Mouse (Mus musculus) limb, embryonic 11.5 days (tissue): ENCODE measurements around the gene Snca. TPM values are rescaled to one million over a fixed set of nuclear protein-coding genes. Genes with fewer than 3 reads are reported as not detected.

Experiments used
- ATAC-seq: fragments of 200-750 bp; cut with Nextera tagmentation; 2 replicates; pipeline ENCODE4 v1.8.0; 2017; ENCODE audit warnings: low read depth; ENCODE audit not compliant: insufficient number of reproducible peaks, low FRiP score, low TSS enrichment
- DNase-seq: peaks from one replicate; pipeline ENCODE4 v3.0.0-alpha.2; 2015; ENCODE audit warnings: low spot score
- H3K27ac ChIP-seq: fragments of 300-500 bp; sonication (generic); replicated peaks from 2 replicates; pipeline ENCODE4 v1.5.1; 2014; ENCODE audit warnings: low read depth, mild to moderate bottlenecking, low read length
- H3K27me3 ChIP-seq: fragments of 300-500 bp; sonication (generic); 2 replicates; pipeline ENCODE4 v1.6.1; 2014; ENCODE audit warnings: mild to moderate bottlenecking, low read length, mixed read lengths; ENCODE audit not compliant: control insufficient read depth, insufficient read depth
- H3K36me3 ChIP-seq: fragments of 300-500 bp; sonication (generic); 2 replicates; pipeline ENCODE4 v1.6.1; 2014; ENCODE audit warnings: mild to moderate bottlenecking, low read length, moderate library complexity, mixed read lengths; ENCODE audit not compliant: control insufficient read depth, insufficient read depth
- H3K4me1 ChIP-seq: fragments of 300-500 bp; sonication (generic); 2 replicates; pipeline ENCODE4 v1.6.1; 2014; ENCODE audit warnings: low read length, mixed read lengths; ENCODE audit not compliant: control insufficient read depth, insufficient read depth
- H3K4me2 ChIP-seq: fragments of 300-500 bp; sonication (generic); 2 replicates; pipeline ENCODE4 v1.6.1; 2014; ENCODE audit warnings: low read depth, mild to moderate bottlenecking, moderate library complexity; ENCODE audit not compliant: severe bottlenecking
- H3K4me3 ChIP-seq: fragments of 300-500 bp; sonication (generic); 2 replicates; pipeline ENCODE4 v1.5.1; 2014; ENCODE audit warnings: low read depth, low read length
- H3K9ac ChIP-seq: fragments of 300-500 bp; sonication (generic); 2 replicates; pipeline ENCODE4 v1.6.1; 2014; ENCODE audit warnings: mild to moderate bottlenecking, low read length
- H3K9me3 ChIP-seq: fragments of 300-500 bp; sonication (generic); 2 replicates; pipeline ENCODE4 v1.6.1; 2016; ENCODE audit warnings: low read length; ENCODE audit not compliant: control insufficient read depth
- WGBS: fragments of 180-500 bp; shearing (Covaris S2); extraction: QIAGEN DNeasy Blood & Tissue Kit; methylation state at CpG from one replicate; pipeline ENCODE4 v1.1.7; 2014; 5-methylcytosine and 5-hydroxymethylcytosine counted together
- polyA plus RNA-seq: library from polyadenylated mRNA; unstranded; fragments of >200 nt; fragmentation: Nextera tagmentation; extraction: Ambion mirVana; gene quantifications from 2 replicates; pipeline ENCODE4 v1.2.1, GENCODE M21; 2014

Gene Snca
- polyA plus RNA-seq, 1 experiment from 2014 or later, result 8.3 TPM

DNA sequence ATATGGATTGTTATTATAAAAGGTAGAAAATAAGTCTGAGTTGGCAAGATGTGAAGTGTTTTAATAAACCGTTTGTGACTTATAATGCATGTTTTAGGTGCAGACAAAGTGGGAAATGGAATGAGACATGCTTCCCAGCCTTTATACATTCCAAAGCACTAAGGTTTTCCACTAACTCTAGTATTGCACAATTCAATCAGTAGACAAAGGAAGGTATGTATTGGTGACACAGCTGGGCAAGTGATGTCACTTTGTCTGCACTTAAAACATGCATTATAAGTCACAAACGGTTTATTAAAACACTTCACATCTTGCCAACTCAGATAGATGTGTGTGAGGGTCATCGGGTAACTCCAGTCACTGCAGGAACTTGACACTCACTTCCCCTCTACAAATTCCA lies 16.1 kb downstream of the Snca start:
- 69% methylated on average over 3 of the region's 3 CpGs for WGBS
- Histone ChIP-seq H3K4me3 (no peak overlapping the region), H3K4me1 (no peaks in the 10 kb centered on the region), H3K27ac (no peak overlapping the region), H3K36me3 (no peaks in the 10 kb centered on the region), H3K9me3 (no peaks in the 10 kb centered on the region), H3K9ac (no peak overlapping the region), H3K4me2 (no peak overlapping the region), H3K27me3 (no peaks in the 10 kb centered on the region)
- DNase-seq (no peak), ATAC-seq (no peak)

- Histone ChIP-seq H3K9me3 (no peaks in the 10 kb centered on the region), H3K36me3 (no peaks in the 10 kb centered on the region), H3K9ac (no peak overlapping the region), H3K4me2 (no peak overlapping the region), H3K4me3 (no peak overlapping the region), H3K27me3 (no peaks in the 10 kb centered on the region), H3K4me1 (no peaks in the 10 kb centered on the region), H3K27ac (no peak overlapping the region)
- ATAC-seq (no peak), DNase-seq (no peak)
- 94% methylated on average over 1 of the region's 1 CpGs for WGBS
These were observed 31.4 kb downstream of the Snca start for GRCm38 (mm10) chr6:60798266-60798665.

GRCm38 (mm10) chr6:60793659-60794365 lies 35.8 kb downstream of the Snca start:
- Histone ChIP-seq H3K36me3 (no peaks in the 10 kb centered on the region), H3K9me3 (no peaks in the 10 kb centered on the region), H3K4me3 (no peak overlapping the region), H3K9ac (no peak overlapping the region), H3K27me3 (no peaks in the 10 kb centered on the region), H3K4me1 (no peaks in the 10 kb centered on the region), H3K27ac (no peak overlapping the region), H3K4me2 (no peak overlapping the region)
- no peak for DNase-seq
- 94% methylated on average over 3 of the region's 3 CpGs for WGBS
- no peak for ATAC-seq

DNA sequence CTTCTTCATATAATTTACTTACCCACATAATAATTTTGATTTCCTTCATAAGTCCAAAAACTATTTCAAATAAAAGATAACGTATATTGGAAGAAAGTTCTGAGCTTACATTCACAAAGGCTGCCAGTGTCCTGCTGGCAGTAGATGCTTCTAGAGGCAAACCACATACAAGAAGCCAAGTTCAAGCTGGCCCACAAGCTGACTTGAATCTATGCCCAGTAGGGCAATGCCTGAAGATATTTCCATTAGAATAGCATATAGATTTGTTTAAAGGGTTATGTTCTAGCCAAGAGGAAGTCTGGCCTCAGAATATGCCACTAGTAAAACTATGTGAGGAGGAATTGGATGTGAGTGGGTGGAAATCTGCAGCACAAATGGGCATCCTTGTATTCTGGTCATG lies 42.7 kb downstream of the Snca start:
- Histone ChIP-seq H3K9ac (no peak overlapping the region), H3K27ac (no peak overlapping the region), H3K27me3 (no peaks in the 10 kb centered on the region), H3K4me2 (no peak overlapping the region), H3K4me3 (no peak overlapping the region), H3K36me3 (no peaks in the 10 kb centered on the region), H3K9me3 (no peaks in the 10 kb centered on the region), H3K4me1 (no peaks in the 10 kb centered on the region)
- DNase-seq (no peak), ATAC-seq (no peak)
- 91% methylated on average over 1 of the region's 1 CpGs for WGBS

DNA sequence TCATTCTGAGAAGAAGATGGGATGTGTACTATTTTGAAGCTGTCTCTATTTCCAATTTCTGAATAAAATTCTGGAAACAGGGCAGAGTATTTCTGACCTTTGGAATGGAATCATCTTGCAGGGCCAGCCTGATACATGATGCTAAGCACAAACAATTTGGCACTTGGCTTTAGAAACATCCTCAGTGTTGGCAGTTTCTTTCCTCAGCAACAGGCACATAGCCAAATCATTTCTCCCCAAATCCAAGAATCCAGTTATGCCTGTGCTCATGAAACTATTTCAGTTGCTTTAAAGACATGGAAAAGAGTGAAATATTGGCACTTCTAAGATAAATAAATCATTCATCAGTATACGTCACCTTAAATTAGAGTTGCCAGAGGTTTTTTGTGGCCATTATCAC lies 57.8 kb downstream of the Snca start:
- Histone ChIP-seq H3K4me1 (no peaks in the 10 kb centered on the region), H3K27ac (no peak overlapping the region), H3K36me3 (no peaks in the 10 kb centered on the region), H3K9me3 (no peaks in the 10 kb centered on the region), H3K27me3 (no peaks in the 10 kb centered on the region), H3K4me2 (no peak overlapping the region), H3K4me3 (no peak overlapping the region), H3K9ac (no peak overlapping the region)
- no peak for DNase-seq
- no peak for ATAC-seq
- 91% methylated on average over 1 of the region's 1 CpGs for WGBS

DNA sequence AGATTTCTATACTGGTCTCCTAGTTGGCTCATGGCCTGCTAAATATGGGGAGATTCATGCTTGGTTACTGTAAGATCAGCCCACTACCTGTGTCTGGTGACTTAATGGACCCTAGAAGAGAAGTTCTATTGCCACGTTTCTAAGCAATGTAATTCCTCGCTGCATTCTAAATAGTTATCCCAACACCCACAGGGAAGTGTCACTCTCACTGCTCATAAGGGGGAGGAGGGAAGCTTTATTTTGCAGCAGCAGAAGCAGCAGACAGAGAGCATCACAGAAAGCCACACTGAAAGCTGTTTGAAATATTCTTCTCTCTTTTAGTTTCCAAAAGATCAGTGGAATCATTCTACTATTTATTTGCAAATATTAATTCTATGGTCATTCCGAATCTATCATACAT lies 64.0 kb downstream of the Snca start:
- H3K9ac ChIP-seq, result no peak overlapping the region
- no peak for ATAC-seq
- no peak for DNase-seq
- H3K27ac ChIP-seq, result no peak overlapping the region
- no peaks in the 10 kb centered on the region for H3K27me3 ChIP-seq
- 81% methylated on average over 3 of the region's 3 CpGs for WGBS
- H3K36me3 ChIP-seq, result no peaks in the 10 kb centered on the region
- no peaks in the 10 kb centered on the region for H3K4me1 ChIP-seq
- no peak overlapping the region for H3K4me2 ChIP-seq
- H3K4me3 ChIP-seq, result no peak overlapping the region
- H3K9me3 ChIP-seq, result no peaks in the 10 kb centered on the region

- ATAC-seq (no peak), DNase-seq (no peak)
- WGBS, result 87% methylated on average over 4 of the region's 4 CpGs
- H3K4me1 ChIP-seq, result no peaks in the 10 kb centered on the region
- no peaks in the 10 kb centered on the region for H3K27me3 ChIP-seq
- no peak overlapping the region for H3K4me2 ChIP-seq
- no peak overlapping the region for H3K4me3 ChIP-seq
- no peak overlapping the region for H3K9ac ChIP-seq
- no peaks in the 10 kb centered on the region for H3K9me3 ChIP-seq
- H3K27ac ChIP-seq, result no peak overlapping the region
- H3K36me3 ChIP-seq, result no peaks in the 10 kb centered on the region
These were observed 66.8 kb downstream of the Snca start for GRCm38 (mm10) chr6:60762864-60763263.

DNA sequence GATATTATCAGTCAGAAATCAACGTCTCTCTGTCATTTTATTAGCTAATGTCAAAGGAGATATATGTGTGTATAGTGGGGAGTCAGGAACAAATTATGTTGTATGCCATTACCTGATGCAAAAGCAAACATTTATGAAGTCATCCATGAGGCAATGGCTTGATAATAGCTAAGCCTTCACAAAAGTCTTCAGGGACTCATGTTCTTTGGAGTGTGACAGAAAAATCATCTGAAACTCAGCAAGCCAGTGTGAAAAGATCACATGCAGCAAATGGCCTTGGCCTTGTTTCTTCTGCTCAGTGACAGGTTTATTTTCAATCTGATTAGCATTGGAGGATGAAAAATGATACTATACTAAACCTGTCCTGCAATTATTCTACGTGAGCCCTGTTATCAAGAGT lies 67.9 kb downstream of the Snca start:
- Histone ChIP-seq H3K27me3 (no peaks in the 10 kb centered on the region), H3K9me3 (no peaks in the 10 kb centered on the region), H3K4me2 (no peak overlapping the region), H3K36me3 (no peaks in the 10 kb centered on the region), H3K4me1 (no peaks in the 10 kb centered on the region), H3K4me3 (no peak overlapping the region), H3K27ac (no peak overlapping the region), H3K9ac (no peak overlapping the region)
- no peak for DNase-seq
- 74% methylated on average over 2 of the region's 2 CpGs for WGBS
- no peak for ATAC-seq

DNA sequence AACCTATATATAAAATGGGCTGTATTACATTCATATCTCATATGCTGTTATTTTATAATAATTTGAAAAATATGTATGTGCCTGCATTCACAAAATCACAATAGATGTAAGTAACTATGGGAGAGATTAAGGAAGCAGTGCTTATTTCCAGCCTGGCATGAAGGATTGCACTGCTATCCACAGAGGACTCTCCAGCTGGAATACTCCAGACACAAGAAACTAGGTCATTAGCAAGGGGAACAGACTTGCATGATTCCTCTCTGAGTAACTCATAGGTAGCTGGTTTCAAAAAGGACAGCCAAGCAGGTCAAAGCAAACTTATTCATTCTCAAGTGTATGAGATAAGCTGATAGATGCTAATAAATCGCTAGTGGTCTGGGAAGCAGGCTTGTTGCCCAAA lies 74.7 kb downstream of the Snca start:
- no peaks in the 10 kb centered on the region for H3K9me3 ChIP-seq
- no peak overlapping the region for H3K27ac ChIP-seq
- H3K4me1 ChIP-seq, result no peaks in the 10 kb centered on the region
- no peak overlapping the region for H3K4me2 ChIP-seq
- H3K4me3 ChIP-seq, result no peak overlapping the region
- no peak for DNase-seq
- H3K27me3 ChIP-seq, result no peaks in the 10 kb centered on the region
- no peak overlapping the region for H3K9ac ChIP-seq
- no peaks in the 10 kb centered on the region for H3K36me3 ChIP-seq
- ATAC-seq, result no peak
- 87% methylated on average over 1 of the region's 1 CpGs for WGBS
